Mouse (Mus musculus): ENCODE measurements at regions not wholly inside any gene's neighbourhood (a gene's known extent, or its start where the extent isn't known, plus 50 kb on each side); places are given as distances from the start of the nearest gene placed in this dataset.
"Not testable (repeated sequence)": the region's sequence is repeated elsewhere in the genome, so short reads cannot be mapped to it uniquely, and the experiment has no call there.

DNA sequence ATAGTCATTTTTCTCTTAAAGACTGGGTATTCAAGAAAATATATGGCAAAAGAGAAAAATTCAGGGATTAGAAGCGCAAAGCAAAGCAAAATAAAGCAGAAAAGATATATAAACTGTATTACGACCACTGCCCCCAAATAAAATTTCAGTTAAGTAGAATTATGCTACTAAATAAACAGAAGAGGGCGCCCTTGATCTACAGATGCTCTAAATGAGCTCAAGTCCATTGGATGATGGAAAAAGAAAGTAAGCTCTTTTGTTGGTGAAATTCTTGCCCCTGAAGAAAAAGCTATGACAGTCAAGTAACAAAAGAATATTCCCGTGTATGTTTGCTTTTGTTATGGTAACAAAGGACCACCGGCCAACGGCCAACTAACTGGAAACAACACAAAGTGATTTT is 165.5 kb upstream of the Stk26 start:
- in situ Hi-C loops (cut with MseI, MboI), result no loop called here

- in situ Hi-C loops (cut with MseI, MboI), result loop anchor here in 1 of 2 experiments (25.0 kb wide), 1 partner anchor 729 kb away; no protein-coding TSS in a partner anchor
These were observed 182.8 kb upstream of the Stk26 start for GRCm38 (mm10) chrX:50657835-50658565.

DNA sequence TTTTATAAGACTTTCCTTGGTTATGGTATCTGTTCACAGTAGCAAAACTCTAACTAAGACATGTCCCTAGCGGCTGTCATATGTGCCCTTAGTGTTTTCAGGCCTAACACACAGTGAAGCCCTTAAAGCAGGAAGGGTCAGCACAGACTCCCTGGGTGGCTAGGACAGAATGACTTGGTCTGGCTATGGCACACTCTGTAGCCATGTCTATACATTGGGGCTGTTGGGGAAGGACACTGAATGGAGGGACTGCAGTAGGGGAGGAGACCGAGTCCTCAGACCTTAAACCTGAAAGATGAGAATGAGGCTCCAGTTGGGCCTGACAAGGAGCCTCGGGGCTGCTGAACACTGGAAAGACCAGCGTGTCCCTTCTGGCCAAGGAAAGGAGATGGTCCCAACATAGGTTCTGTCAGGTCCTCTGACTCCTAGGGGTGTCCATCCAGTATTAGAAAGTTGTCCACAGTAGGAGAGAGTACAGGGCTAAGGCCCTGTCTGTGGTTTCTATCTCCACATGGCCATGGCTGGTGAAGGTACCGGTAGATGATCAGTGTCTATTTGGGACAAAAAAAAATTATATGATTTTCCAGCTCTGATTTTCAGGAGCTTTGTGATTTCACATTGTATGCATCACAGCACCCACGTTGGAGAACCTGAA is 183.5 kb upstream of the Stk26 start:
- in situ Hi-C loops (cut with MseI, MboI), result loop anchor here in 1 of 2 experiments (25.0 kb wide), 1 partner anchor 730 kb away; no protein-coding TSS in a partner anchor

- in situ Hi-C loops (cut with MseI, MboI), result loop anchor here in 1 of 2 experiments (25.0 kb wide), 1 partner anchor 732 kb away; no protein-coding TSS in a partner anchor
These were observed 185.5 kb upstream of the Stk26 start for GRCm38 (mm10) chrX:50655380-50655779.

- in situ Hi-C loops (cut with MseI, MboI), result no loop called here
These were observed 199.5 kb upstream of the Stk26 start for GRCm38 (mm10) chrX:50641347-50641746.

GRCm38 (mm10) chrX:50635634-50636033 is 205.2 kb upstream of the Stk26 start:
- in situ Hi-C loops (cut with MseI, MboI), result no loop called here

DNA sequence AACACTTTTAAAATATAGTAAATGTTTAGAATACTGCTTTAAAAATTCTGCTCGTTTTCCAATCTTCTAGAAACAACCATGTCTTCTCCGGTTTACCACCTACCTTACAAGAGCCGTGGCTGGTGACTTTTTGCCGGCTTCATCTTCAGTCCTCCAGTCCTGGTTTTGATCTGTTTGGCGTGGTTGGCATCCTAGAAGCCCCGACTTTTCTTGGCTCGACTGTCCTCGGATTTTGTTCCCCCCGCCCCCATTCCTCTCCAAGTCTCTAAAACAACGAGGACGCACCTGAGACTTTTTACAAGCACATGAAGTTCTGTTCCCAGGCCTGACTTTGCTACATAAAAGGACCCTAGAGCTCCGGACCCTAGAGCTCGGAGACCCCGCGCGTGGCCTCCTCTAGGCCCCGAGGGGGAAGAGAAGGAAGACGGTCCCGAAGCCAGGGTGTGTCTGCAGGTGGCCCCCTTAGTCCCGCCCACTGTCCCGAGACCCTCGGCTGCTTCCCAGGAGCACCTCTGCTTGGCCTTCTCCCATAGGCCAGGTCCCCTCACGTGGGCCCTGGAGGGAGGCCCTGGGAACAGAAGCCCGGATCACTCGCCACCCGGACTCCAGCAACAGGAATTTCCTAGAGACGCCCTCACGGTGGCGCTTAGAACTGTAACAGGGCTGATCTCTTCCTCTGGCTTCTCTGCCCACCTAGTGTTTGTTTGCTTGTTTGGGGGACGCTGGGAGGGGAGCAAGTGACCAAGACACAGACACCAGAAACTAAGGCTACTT is 205.8 kb upstream of the Stk26 start:
- in situ Hi-C loops (cut with MseI, MboI), result no loop called here

- in situ Hi-C loops (cut with MseI, MboI), result no loop called here
These were observed 204.2 kb upstream of the Olfr1324 start for GRCm38 (mm10) chrX:50632536-50632935.

DNA sequence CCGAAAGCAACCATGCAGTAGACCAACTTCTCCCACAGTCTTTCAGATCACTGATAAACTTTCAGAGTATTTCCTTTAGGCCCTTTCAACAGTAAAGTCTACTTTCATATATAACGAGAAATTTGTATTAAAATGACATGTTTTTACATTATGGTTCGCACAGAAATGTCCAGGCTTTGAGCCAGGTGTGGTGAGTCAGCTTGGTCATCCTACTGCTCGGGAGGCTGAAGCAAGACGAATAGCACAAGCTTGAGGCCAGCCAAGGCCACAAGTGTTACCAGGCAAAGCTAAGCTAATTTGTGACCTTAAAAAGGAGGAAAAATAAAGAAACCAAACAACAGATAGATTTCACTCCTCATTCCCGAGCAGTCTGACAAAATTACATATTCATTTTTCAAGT is 197.0 kb upstream of the Olfr1324 start:
- in situ Hi-C loops (cut with MseI, MboI), result no loop called here

- in situ Hi-C loops (cut with MseI, MboI), result no loop called here
These were observed 194.7 kb upstream of the Olfr1324 start for GRCm38 (mm10) chrX:50622984-50623455.

- in situ Hi-C loops (cut with MseI, MboI), result no loop called here
These were observed 192.6 kb upstream of the Olfr1324 start for GRCm38 (mm10) chrX:50620909-50621308.

- in situ Hi-C loops (cut with MseI, MboI), result loop anchor here (10.0 kb wide), 2 partner anchors 55 to 65 kb away; no protein-coding TSS in a partner anchor
These were observed 191.6 kb upstream of the Olfr1324 start for GRCm38 (mm10) chrX:50619919-50620318.

DNA sequence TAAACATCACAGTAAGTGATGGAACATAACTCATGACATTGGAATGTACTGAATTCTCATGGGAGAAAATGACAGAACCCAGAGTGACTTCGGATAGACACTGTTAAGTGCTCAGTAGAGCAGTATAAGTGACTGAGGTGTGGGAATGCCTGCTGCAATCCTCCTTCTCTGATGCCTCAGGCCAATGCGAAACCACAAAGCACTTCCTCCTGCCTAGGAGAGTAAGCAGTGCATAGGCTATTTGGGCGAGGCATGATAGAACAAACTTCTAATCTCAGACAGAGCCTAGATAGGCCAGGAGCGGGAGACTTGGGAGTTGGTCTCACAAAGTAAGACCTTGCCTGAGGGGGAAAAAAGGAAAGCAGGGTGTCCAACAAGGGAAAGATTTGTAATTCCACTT is 190.6 kb upstream of the Olfr1324 start:
- in situ Hi-C loops (cut with MseI, MboI), result loop anchor here (10.0 kb wide), 2 partner anchors 54 to 64 kb away; no protein-coding TSS in a partner anchor

- in situ Hi-C loops (cut with MseI, MboI), result loop anchor here (10.0 kb wide), 2 partner anchors 52 to 62 kb away; no protein-coding TSS in a partner anchor
These were observed 188.6 kb upstream of the Olfr1324 start for GRCm38 (mm10) chrX:50616920-50617319.

- in situ Hi-C loops (cut with MseI, MboI), result loop anchor here (10.0 kb wide), 2 partner anchors 50 to 60 kb away; no protein-coding TSS in a partner anchor
These were observed 186.6 kb upstream of the Olfr1324 start for GRCm38 (mm10) chrX:50614874-50615273.

DNA sequence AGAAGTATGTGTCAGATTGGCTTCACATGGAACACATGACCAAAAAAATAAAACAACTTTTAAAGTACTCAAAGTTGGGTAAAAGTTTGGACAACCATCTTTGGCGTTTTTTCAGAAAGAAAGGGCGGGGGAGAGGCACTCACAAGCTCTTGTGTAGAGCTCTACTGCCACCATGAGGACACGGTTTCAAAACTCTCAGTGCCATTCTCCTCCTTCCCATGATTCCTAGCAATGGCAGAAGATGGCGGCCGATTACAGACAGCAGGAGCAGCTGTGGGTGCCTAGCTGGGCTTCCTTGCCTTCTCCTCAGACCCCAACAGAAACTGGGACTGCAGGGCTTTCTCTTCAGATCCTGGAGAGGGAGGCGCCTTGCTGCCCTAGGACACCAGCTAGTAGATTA is 186.1 kb upstream of the Olfr1324 start:
- in situ Hi-C loops (cut with MseI, MboI), result loop anchor here (10.0 kb wide), 2 partner anchors 50 to 60 kb away; no protein-coding TSS in a partner anchor

GRCm38 (mm10) chrX:50611765-50612591 is 183.7 kb upstream of the Olfr1324 start:
- in situ Hi-C loops (cut with MseI, MboI), result loop anchor here (10.0 kb wide), 2 partner anchors 47 to 57 kb away; no protein-coding TSS in a partner anchor

- in situ Hi-C loops (cut with MseI, MboI), result not testable (repeated sequence)
These were observed 179.8 kb upstream of the Olfr1324 start for GRCm38 (mm10) chrX:50608141-50608540.

DNA sequence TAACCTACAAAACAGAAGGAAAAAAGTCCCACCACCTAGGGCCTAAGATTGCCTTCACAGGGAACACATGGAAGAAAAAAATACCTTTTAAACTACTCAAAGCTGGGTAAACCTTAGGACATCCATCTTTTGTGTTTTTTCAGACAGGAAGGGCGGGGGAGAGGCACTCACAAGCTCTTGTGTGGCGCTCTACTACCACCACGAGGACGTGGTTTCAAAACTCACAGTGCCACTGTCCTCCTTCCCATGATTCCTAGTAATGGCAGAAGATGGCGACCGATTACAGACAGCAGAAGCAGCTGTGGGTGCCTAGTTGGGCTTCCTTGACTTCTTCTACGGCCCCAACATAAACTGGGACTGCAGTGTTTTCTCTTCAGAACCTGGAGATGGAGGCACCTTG is 179.3 kb upstream of the Olfr1324 start:
- in situ Hi-C loops (cut with MseI, MboI), result no loop called here

DNA sequence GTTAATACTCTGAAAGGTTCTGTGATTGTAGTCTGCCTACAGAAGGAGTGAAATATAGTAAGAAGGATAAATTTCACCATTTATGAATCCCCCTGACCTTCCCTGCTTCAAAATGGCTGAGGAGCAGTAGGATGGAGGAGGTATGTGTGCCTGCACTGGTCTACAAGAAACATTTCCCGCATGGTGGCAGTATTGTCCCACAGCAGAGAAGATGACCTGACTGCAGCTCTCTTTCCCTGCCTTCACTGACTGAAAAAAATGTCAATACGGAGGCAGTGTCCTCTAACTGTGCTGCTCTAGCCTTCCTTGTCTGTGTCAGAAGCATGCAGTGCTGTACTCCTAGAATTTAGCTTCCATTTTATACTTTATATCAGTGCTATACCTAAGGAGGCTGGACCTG is 177.2 kb upstream of the Olfr1324 start:
- in situ Hi-C loops (cut with MseI, MboI), result not testable (repeated sequence)

DNA sequence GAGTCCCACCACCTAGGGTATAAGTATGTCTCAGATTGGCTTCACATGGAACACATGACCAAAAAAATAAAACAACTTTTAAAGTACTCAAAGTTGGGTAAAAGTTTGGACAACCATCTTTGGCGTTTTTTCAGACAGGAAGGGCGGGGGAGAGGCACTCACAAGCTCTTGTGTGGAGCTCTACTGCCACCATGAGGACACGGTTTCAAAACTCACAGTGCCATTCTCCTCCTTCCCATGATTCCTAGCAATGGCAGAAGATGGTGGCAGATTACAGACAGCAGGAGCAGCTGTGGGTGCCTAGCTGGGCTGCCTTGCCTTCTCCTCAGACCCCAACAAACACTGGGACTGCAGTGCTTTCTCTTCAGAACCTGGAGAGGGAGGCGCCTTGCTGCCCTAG is 176.7 kb upstream of the Olfr1324 start:
- in situ Hi-C loops (cut with MseI, MboI), result not testable (repeated sequence)
